Mouse (Mus musculus): ENCODE results near the gene Lpo. TPM values are rescaled to one million over a fixed set of nuclear protein-coding genes. Genes with fewer than 3 reads are reported as not detected.
A peak's percentile ranks its signal among the peaks of the same experiment; 100 is the strongest.

Lpo gene
- polyA plus RNA-seq, 1 experiment from 2014 or later: 0.08 TPM

- WGBS: 87% methylated on average over 6 of the region's 6 CpGs
- no peak overlapping the region for H3K27ac ChIP-seq (ENCODE audit: low read depth)
- H3K36me3 ChIP-seq (ENCODE audit: control insufficient read depth, insufficient read depth, low read length): no peaks in the 10 kb centered on the region
- no peak overlapping the region for H3K4me3 ChIP-seq (ENCODE audit: low read depth, low read length)
- no peak overlapping the region for H3K9ac ChIP-seq (ENCODE audit: low read length)
- no peak overlapping the region for H3K4me2 ChIP-seq (ENCODE audit: low read length)
- H3K9me3 ChIP-seq (ENCODE audit: control insufficient read depth, low read length): no peaks in the 10 kb centered on the region
- DNase-seq (ENCODE audit: low spot score) (no peak), ATAC-seq (replicated peaks; ENCODE audit: low FRiP score, low TSS enrichment, low read depth) (no peak)
- no peaks in the 10 kb centered on the region for H3K27me3 ChIP-seq (replicated peaks; ENCODE audit: control insufficient read depth, insufficient read depth, low read length)
- peaks cover 4% of the 10 kb centered on the region; the same call in 1 of the 2 replicates for H3K4me1 ChIP-seq (replicated peaks; ENCODE audit: control insufficient read depth, insufficient read depth, low read length)
Observed at GRCm38 (mm10) chr11:87790088-87790487, 38.0 kb downstream of the Lpo start.

DNA sequence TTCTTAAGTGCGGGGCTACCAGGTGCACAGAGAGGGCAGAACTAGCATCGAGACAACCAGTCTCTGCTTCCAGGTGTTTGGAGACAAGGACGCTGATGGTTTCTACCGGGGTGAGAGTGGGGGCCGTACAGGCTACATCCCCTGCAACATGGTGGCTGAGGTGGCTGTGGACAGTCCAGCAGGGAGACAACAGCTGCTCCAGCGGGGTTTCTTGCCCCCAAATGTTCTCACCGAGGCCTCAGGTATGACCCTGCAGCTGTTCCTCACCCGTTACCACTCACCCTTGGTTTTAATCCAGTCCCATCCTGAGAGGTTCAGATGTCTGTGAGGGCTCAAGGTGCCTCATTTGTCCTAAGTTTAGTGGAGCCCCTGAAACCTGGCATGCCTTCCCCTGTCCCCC is 48.0 kb downstream of the Lpo start:
- WGBS: 83% methylated on average over 8 of the region's 8 CpGs
- DNase-seq (ENCODE audit: low spot score): no peak

DNA sequence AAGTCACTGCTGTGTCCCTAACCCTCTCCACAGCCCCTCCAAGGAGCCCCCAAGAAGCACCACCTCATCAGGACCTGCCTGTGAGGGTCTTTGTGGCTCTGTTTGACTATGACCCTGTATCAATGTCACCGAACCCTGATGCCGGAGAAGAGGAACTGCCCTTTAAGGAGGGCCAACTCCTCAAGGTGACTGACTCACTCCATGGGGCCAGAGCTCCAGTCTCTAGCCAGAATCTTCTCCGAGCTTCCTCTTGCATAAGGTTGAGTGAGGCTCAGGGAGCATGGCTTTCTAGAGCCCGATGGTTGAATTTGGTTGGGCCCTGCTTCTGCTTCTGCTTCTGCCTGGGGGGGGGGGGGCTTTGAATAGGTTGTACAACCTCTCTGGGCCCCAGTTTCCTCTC is 48.7 kb downstream of the Lpo start:
- DNase-seq (ENCODE audit: low spot score) (no peak), ATAC-seq (replicated peaks; ENCODE audit: low FRiP score, low TSS enrichment, low read depth) (no peak)
- Histone ChIP-seq H3K4me2 (ENCODE audit: low read length) (no peak overlapping the region), H3K9ac (ENCODE audit: low read length) (no peak overlapping the region), H3K36me3 (ENCODE audit: control insufficient read depth, insufficient read depth, low read length) (no peaks in the 10 kb centered on the region), H3K9me3 (ENCODE audit: control insufficient read depth, low read length) (no peaks in the 10 kb centered on the region), H3K27me3 (replicated peaks; ENCODE audit: control insufficient read depth, insufficient read depth, low read length) (no peaks in the 10 kb centered on the region), H3K27ac (ENCODE audit: low read depth) (no peak overlapping the region), H3K4me1 (replicated peaks; ENCODE audit: control insufficient read depth, insufficient read depth, low read length) (peaks cover 10% of the 10 kb centered on the region), H3K4me3 (ENCODE audit: low read depth, low read length) (no peak overlapping the region)
- 80% methylated on average over 4 of the region's 4 CpGs for WGBS

More for the DNA sequence above, 48.0 kb downstream of the Lpo start:
- Histone ChIP-seq H3K4me3 (ENCODE audit: low read depth, low read length) (no peak overlapping the region), H3K27me3 (replicated peaks; ENCODE audit: control insufficient read depth, insufficient read depth, low read length) (no peaks in the 10 kb centered on the region), H3K4me1 (replicated peaks; ENCODE audit: control insufficient read depth, insufficient read depth, low read length) (peaks cover 10% of the 10 kb centered on the region), H3K9ac (ENCODE audit: low read length) (no peak overlapping the region), H3K27ac (ENCODE audit: low read depth) (no peak overlapping the region), H3K36me3 (ENCODE audit: control insufficient read depth, insufficient read depth, low read length) (no peaks in the 10 kb centered on the region), H3K4me2 (ENCODE audit: low read length) (no peak overlapping the region), H3K9me3 (ENCODE audit: control insufficient read depth, low read length) (no peaks in the 10 kb centered on the region)
- no peak for ATAC-seq (replicated peaks; ENCODE audit: low FRiP score, low TSS enrichment, low read depth)

GRCm38 (mm10) chr11:87778915-87779314 is 49.2 kb downstream of the Lpo start:
- Histone ChIP-seq H3K9me3 (ENCODE audit: control insufficient read depth, low read length) (no peaks in the 10 kb centered on the region), H3K36me3 (ENCODE audit: control insufficient read depth, insufficient read depth, low read length) (no peaks in the 10 kb centered on the region), H3K4me2 (ENCODE audit: low read length) (peak overlapping the region; percentile 74), H3K9ac (ENCODE audit: low read length) (peak overlapping the region; percentile 51; the same call in 1 of the 2 replicates), H3K4me1 (replicated peaks; ENCODE audit: control insufficient read depth, insufficient read depth, low read length) (peaks cover 10% of the 10 kb centered on the region), H3K27ac (ENCODE audit: low read depth) (no peak overlapping the region), H3K4me3 (ENCODE audit: low read depth, low read length) (peak overlapping the region; percentile 41), H3K27me3 (replicated peaks; ENCODE audit: control insufficient read depth, insufficient read depth, low read length) (no peaks in the 10 kb centered on the region)
- DNase-seq (ENCODE audit: low spot score): no peak
- WGBS: 30% methylated on average over 12 of the region's 12 CpGs
- ATAC-seq (replicated peaks; ENCODE audit: low FRiP score, low TSS enrichment, low read depth): peak; percentile 46; the same call in 1 of the 2 replicates

- Histone ChIP-seq H3K4me2 (ENCODE audit: low read length) (peak overlapping the region; percentile 74), H3K4me3 (ENCODE audit: low read depth, low read length) (peak overlapping the region; percentile 41), H3K27ac (ENCODE audit: low read depth) (no peak overlapping the region), H3K9ac (ENCODE audit: low read length) (peak overlapping the region; percentile 51), H3K36me3 (ENCODE audit: control insufficient read depth, insufficient read depth, low read length) (no peaks in the 10 kb centered on the region), H3K4me1 (replicated peaks; ENCODE audit: control insufficient read depth, insufficient read depth, low read length) (peaks cover 10% of the 10 kb centered on the region), H3K27me3 (replicated peaks; ENCODE audit: control insufficient read depth, insufficient read depth, low read length) (no peaks in the 10 kb centered on the region), H3K9me3 (ENCODE audit: control insufficient read depth, low read length) (no peaks in the 10 kb centered on the region)
- DNase-seq (ENCODE audit: low spot score) (peak; percentile 88), ATAC-seq (replicated peaks; ENCODE audit: low FRiP score, low TSS enrichment, low read depth) (peak; percentile 89)
- 8% methylated on average over 28 of the region's 32 CpGs for WGBS
Observed at GRCm38 (mm10) chr11:87778100-87778765, 49.9 kb downstream of the Lpo start.

DNA sequence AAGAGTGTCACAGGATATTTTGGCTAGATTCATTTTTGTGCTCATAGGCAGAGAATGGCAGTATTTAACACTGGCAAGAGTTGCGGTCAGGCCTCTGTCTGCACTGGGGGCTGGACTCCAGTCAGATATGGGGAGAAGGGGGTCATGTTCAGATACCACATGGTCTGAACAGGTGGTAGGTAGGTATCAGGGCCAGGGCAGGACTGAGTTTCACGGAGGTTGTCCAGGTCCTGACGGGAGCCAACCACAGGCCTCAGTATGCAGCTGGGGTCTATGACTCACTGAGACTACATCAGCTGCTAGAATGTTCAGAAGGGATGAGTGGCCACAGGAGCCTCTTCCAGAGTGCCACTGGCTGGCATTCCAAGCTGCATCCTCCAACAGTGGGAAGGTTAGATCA is 55.7 kb downstream of the Lpo start:
- DNase-seq (ENCODE audit: low spot score) (no peak), ATAC-seq (replicated peaks; ENCODE audit: low FRiP score, low TSS enrichment, low read depth) (no peak)
- no peak overlapping the region for H3K9ac ChIP-seq (ENCODE audit: low read length)
- H3K4me2 ChIP-seq (ENCODE audit: low read length): no peak overlapping the region
- H3K9me3 ChIP-seq (ENCODE audit: control insufficient read depth, low read length): no peaks in the 10 kb centered on the region
- no peaks in the 10 kb centered on the region for H3K27me3 ChIP-seq (replicated peaks; ENCODE audit: control insufficient read depth, insufficient read depth, low read length)
- no peak overlapping the region for H3K4me3 ChIP-seq (ENCODE audit: low read depth, low read length)
- WGBS: 84% methylated on average over 3 of the region's 3 CpGs
- no peaks in the 10 kb centered on the region for H3K4me1 ChIP-seq (replicated peaks; ENCODE audit: control insufficient read depth, insufficient read depth, low read length)
- H3K27ac ChIP-seq (ENCODE audit: low read depth): no peak overlapping the region
- H3K36me3 ChIP-seq (ENCODE audit: control insufficient read depth, insufficient read depth, low read length): no peaks in the 10 kb centered on the region

DNA sequence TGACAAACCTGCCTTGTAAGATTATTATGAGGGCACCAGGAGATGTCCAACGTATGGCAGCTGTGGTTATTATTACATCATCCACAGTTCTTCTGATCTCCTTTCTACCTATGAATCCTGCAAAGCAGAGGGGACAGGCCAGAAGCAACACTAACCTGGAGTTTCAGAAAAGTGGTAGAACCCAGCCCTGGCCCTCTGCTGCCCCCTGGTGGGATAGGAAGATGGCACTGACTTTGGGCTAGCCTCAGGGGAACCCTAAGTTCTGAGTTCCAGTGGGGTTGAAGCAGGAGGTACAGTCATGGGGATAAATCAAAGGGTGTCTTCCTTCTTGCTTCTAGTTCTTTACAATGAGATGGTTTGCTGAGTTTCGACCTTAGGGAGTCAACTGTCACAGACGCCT is 57.1 kb downstream of the Lpo start:
- DNase-seq (ENCODE audit: low spot score) (peak; percentile 89), ATAC-seq (replicated peaks; ENCODE audit: low FRiP score, low TSS enrichment, low read depth) (no peak)
- Histone ChIP-seq H3K9ac (ENCODE audit: low read length) (no peak overlapping the region), H3K27ac (ENCODE audit: low read depth) (no peak overlapping the region), H3K27me3 (replicated peaks; ENCODE audit: control insufficient read depth, insufficient read depth, low read length) (peaks cover 10% of the 10 kb centered on the region), H3K4me3 (ENCODE audit: low read depth, low read length) (no peak overlapping the region), H3K36me3 (ENCODE audit: control insufficient read depth, insufficient read depth, low read length) (no peaks in the 10 kb centered on the region), H3K4me2 (ENCODE audit: low read length) (no peak overlapping the region), H3K9me3 (ENCODE audit: control insufficient read depth, low read length) (no peaks in the 10 kb centered on the region), H3K4me1 (replicated peaks; ENCODE audit: control insufficient read depth, insufficient read depth, low read length) (no peaks in the 10 kb centered on the region)
- 54% methylated on average over 3 of the region's 3 CpGs for WGBS

- WGBS: 88% methylated on average over 4 of the region's 4 CpGs
- Histone ChIP-seq H3K4me1 (replicated peaks; ENCODE audit: control insufficient read depth, insufficient read depth, low read length) (peaks cover 8% of the 10 kb centered on the region; the same call in 1 of the 2 replicates), H3K36me3 (ENCODE audit: control insufficient read depth, insufficient read depth, low read length) (no peaks in the 10 kb centered on the region), H3K27me3 (replicated peaks; ENCODE audit: control insufficient read depth, insufficient read depth, low read length) (peaks cover 33% of the 10 kb centered on the region), H3K4me3 (ENCODE audit: low read depth, low read length) (no peak overlapping the region), H3K4me2 (ENCODE audit: low read length) (no peak overlapping the region), H3K9ac (ENCODE audit: low read length) (no peak overlapping the region), H3K9me3 (ENCODE audit: control insufficient read depth, low read length) (no peaks in the 10 kb centered on the region), H3K27ac (ENCODE audit: low read depth) (no peak overlapping the region)
- DNase-seq (ENCODE audit: low spot score): no peak
- no peak for ATAC-seq (replicated peaks; ENCODE audit: low FRiP score, low TSS enrichment, low read depth)
Observed at GRCm38 (mm10) chr11:87768745-87769144, 59.3 kb downstream of the Lpo start.
